Mouse (Mus musculus): ENCODE results near the gene Rad23b. TPM values are rescaled to one million over a fixed set of nuclear protein-coding genes. Genes with fewer than 3 reads are reported as not detected.

Gene Rad23b
- polyA plus RNA-seq, 1 experiment from 2014 or later = 87.3 TPM

DNA sequence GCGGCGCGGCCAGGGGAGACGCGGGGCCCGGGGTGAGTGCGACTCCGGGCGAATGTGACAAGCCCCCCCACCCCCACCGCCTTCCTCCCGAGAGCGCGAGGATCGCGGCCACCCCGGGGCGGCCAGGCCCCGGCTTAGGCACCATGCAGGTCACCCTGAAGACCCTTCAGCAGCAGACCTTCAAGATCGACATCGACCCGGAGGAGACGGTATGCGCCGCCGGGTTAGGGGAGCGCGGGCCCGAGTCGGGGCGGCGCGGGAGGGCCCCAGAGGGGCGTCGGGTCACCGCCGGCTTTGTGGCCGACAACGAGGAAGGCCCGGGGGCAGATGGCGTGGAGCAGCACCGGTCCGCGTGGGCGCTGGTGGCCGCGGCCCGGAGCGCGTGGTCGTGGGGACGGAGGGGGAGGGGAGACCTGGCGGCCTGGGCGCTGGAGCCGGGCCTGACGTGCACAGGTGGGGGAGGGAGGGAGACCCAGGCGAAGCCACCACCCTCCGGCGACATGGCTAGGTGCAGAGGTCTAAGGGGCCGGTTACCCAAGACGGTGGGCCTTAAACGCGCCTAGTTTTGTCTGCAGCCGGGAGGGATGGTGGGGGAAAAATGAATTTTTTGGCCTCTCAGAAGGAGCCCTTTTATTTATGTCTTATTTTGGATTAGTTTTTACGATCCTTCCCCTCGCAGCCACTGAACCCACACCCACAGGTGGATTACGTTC, 532 bp downstream of the Rad23b start:
- Histone ChIP-seq H3K36me3 (ENCODE audit: control insufficient read depth, insufficient read depth, low read length) (no peaks in the 10 kb centered on the region), H3K9ac (ENCODE audit: low read length) (peak overlapping the region; percentile 83), H3K4me2 (ENCODE audit: low read depth) (peak overlapping the region; percentile 55), H3K4me3 (ENCODE audit: low read depth, low read length) (peak overlapping the region; percentile 98), H3K27ac (ENCODE audit: low read depth, low read length) (peak overlapping the region; percentile 77), H3K9me3 (ENCODE audit: control insufficient read depth, low read length) (no peaks in the 10 kb centered on the region), H3K4me1 (ENCODE audit: control insufficient read depth, insufficient read depth, low read length) (peaks cover 6% of the 10 kb centered on the region), H3K27me3 (ENCODE audit: control insufficient read depth, insufficient read depth, low read length) (no peaks in the 10 kb centered on the region)
- WGBS = 0% methylated on average over 65 of the region's 66 CpGs
- ATAC-seq (ENCODE audit: insufficient read depth, low FRiP score, low TSS enrichment) = peak; percentile 64
- no peak for DNase-seq (ENCODE audit: low spot score)

DNA sequence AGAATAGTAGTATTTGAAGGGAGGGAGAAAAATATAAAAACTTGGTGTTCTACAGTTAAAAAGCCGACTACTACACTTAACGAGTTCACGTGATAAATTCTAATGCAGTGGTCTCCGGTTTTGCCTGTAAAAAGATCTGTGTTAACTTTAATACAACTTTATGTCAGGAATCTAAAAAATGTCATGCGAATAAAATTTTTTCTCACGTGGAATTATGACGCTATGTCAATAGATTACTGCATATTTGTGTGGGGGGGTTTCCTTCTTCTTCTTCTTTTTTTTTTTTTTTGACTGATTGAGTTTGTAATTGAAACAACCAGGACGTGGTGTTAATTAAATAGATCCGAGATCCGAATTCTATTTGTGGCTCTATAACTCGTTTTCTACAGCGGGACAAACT, 1.2 kb downstream of the Rad23b start:
- Histone ChIP-seq H3K27ac (ENCODE audit: low read depth, low read length) (no peak overlapping the region), H3K4me3 (ENCODE audit: low read depth, low read length) (peak overlapping the region; percentile 98), H3K27me3 (ENCODE audit: control insufficient read depth, insufficient read depth, low read length) (no peaks in the 10 kb centered on the region), H3K9me3 (ENCODE audit: control insufficient read depth, low read length) (no peaks in the 10 kb centered on the region), H3K36me3 (ENCODE audit: control insufficient read depth, insufficient read depth, low read length) (no peaks in the 10 kb centered on the region; the same call in 1 of the 2 replicates), H3K4me1 (ENCODE audit: control insufficient read depth, insufficient read depth, low read length) (peaks cover 6% of the 10 kb centered on the region), H3K9ac (ENCODE audit: low read length) (peak overlapping the region; percentile 83), H3K4me2 (ENCODE audit: low read depth) (peak overlapping the region; percentile 55)
- whole genome bisulfite sequencing = 26% methylated on average over 12 of the region's 12 CpGs
- ATAC-seq (ENCODE audit: insufficient read depth, low FRiP score, low TSS enrichment) (no peak), DNase-seq (ENCODE audit: low spot score) (no peak)

DNA sequence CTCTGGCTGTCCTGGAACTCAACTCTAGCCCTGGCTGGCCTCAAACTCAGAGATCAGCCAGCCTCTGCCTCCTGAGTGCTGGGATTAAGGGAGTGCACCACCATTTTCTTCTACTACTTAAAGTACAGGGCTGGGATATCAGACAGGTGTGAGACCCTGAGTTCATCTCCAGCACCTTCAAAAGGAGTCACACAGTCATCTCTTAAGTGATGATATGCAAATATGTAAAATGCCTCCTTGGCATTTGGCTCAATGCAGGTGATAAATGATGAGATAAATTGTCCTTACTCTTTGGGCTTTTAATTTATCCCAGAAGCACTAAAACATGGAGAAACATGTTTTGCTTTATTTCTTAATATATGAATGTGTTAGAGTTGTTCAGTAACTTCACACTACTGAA, 2.0 kb downstream of the Rad23b start:
- DNase-seq (ENCODE audit: low spot score) (no peak), ATAC-seq (ENCODE audit: insufficient read depth, low FRiP score, low TSS enrichment) (no peak)
- Histone ChIP-seq H3K4me3 (ENCODE audit: low read depth, low read length) (no peak overlapping the region), H3K36me3 (ENCODE audit: control insufficient read depth, insufficient read depth, low read length) (no peaks in the 10 kb centered on the region; the same call in 1 of the 2 replicates), H3K27ac (ENCODE audit: low read depth, low read length) (no peak overlapping the region), H3K27me3 (ENCODE audit: control insufficient read depth, insufficient read depth, low read length) (no peaks in the 10 kb centered on the region), H3K9ac (ENCODE audit: low read length) (no peak overlapping the region), H3K4me2 (ENCODE audit: low read depth) (0 out of 2 replicates have a peak overlapping the region, but pooled peaks have one; percentile 55), H3K4me1 (ENCODE audit: control insufficient read depth, insufficient read depth, low read length) (peaks cover 6% of the 10 kb centered on the region), H3K9me3 (ENCODE audit: control insufficient read depth, low read length) (no peaks in the 10 kb centered on the region)

DNA sequence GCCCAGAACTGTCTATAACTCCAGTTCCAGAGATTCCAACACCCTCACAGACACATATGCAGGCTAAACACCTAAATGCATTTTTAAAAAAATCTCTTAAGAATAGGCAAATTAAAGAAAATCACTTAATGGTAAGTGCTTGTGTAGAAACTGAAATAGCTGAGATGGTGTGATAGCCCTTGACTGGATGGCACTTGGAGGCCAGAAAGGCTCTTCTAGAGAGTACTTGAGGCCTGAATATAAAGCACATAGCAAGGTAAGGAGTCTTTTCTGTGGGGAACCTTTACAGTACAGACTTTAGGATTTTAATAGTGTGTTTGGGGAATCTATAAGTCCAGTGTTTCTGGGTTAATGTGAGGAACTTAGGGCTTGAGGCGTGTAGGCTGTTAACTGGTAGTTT, 4.2 kb downstream of the Rad23b start:
- Histone ChIP-seq H3K27ac (ENCODE audit: low read depth, low read length) (no peak overlapping the region), H3K27me3 (ENCODE audit: control insufficient read depth, insufficient read depth, low read length) (no peaks in the 10 kb centered on the region), H3K4me2 (ENCODE audit: low read depth) (no peak overlapping the region), H3K4me3 (ENCODE audit: low read depth, low read length) (no peak overlapping the region), H3K4me1 (ENCODE audit: control insufficient read depth, insufficient read depth, low read length) (peaks cover 6% of the 10 kb centered on the region), H3K9me3 (ENCODE audit: control insufficient read depth, low read length) (no peaks in the 10 kb centered on the region), H3K9ac (ENCODE audit: low read length) (no peak overlapping the region), H3K36me3 (ENCODE audit: control insufficient read depth, insufficient read depth, low read length) (no peaks in the 10 kb centered on the region; the same call in 1 of the 2 replicates)
- 100% methylated on average over 1 of the region's 1 CpGs for WGBS
- ATAC-seq (ENCODE audit: insufficient read depth, low FRiP score, low TSS enrichment) (no peak), DNase-seq (ENCODE audit: low spot score) (no peak)

DNA sequence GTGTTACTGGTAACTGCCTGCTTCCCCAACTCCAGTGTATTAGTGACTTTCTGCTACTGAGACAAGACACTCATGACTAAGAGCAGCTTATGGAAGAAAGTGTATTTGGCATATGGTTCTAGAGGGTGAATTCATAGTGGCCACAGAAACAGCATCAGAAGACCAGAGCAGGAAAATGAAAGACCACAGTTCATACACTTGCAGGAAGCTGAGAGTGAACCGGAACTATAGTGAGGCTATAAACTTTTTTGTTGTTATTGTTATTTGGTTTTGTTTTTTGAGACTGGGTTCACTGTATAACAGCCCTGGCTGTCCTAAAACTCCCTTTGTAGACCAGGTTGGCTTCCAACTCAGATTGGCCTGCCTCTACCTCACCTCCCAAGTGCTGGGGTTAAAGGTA, 6.0 kb downstream of the Rad23b start:
- Histone ChIP-seq H3K36me3 (ENCODE audit: control insufficient read depth, insufficient read depth, low read length) (no peaks in the 10 kb centered on the region; the same call in 1 of the 2 replicates), H3K27me3 (ENCODE audit: control insufficient read depth, insufficient read depth, low read length) (no peaks in the 10 kb centered on the region), H3K4me3 (ENCODE audit: low read depth, low read length) (no peak overlapping the region), H3K4me1 (ENCODE audit: control insufficient read depth, insufficient read depth, low read length) (peaks cover 6% of the 10 kb centered on the region), H3K4me2 (ENCODE audit: low read depth) (no peak overlapping the region), H3K9me3 (ENCODE audit: control insufficient read depth, low read length) (no peaks in the 10 kb centered on the region), H3K9ac (ENCODE audit: low read length) (no peak overlapping the region), H3K27ac (ENCODE audit: low read depth, low read length) (no peak overlapping the region)
- no peak for ATAC-seq (ENCODE audit: insufficient read depth, low FRiP score, low TSS enrichment)
- DNase-seq (ENCODE audit: low spot score) = no peak
- 94% methylated on average over 1 of the region's 1 CpGs for WGBS

DNA sequence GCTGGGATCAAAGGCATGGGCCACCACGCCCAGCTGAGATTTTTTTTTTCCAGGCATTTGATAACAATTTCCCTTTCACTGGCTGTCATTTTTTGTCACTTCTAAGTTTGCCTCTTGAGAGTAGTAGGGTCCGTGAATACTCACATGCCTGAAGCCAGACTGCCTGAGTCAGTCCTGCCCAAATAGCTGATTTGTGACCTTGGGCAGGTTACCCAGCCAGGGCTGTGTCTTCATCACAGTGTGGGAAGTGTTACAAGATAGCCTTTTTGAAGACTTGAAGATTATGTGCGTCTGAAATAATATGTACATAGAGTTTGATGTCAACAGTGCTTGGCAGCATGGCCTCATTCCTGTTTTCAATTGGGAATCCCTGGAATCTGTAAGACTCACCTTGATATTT, 6.9 kb downstream of the Rad23b start:
- Histone ChIP-seq H3K27ac (ENCODE audit: low read depth, low read length) (no peak overlapping the region), H3K9ac (ENCODE audit: low read length) (no peak overlapping the region), H3K4me1 (ENCODE audit: control insufficient read depth, insufficient read depth, low read length) (peaks cover 3% of the 10 kb centered on the region), H3K36me3 (ENCODE audit: control insufficient read depth, insufficient read depth, low read length) (no peaks in the 10 kb centered on the region; the same call in 1 of the 2 replicates), H3K27me3 (ENCODE audit: control insufficient read depth, insufficient read depth, low read length) (no peaks in the 10 kb centered on the region), H3K9me3 (ENCODE audit: control insufficient read depth, low read length) (no peaks in the 10 kb centered on the region), H3K4me2 (ENCODE audit: low read depth) (no peak overlapping the region), H3K4me3 (ENCODE audit: low read depth, low read length) (no peak overlapping the region)
- ATAC-seq (ENCODE audit: insufficient read depth, low FRiP score, low TSS enrichment) = no peak
- no peak for DNase-seq (ENCODE audit: low spot score)
- WGBS = 93% methylated on average over 3 of the region's 3 CpGs

DNA sequence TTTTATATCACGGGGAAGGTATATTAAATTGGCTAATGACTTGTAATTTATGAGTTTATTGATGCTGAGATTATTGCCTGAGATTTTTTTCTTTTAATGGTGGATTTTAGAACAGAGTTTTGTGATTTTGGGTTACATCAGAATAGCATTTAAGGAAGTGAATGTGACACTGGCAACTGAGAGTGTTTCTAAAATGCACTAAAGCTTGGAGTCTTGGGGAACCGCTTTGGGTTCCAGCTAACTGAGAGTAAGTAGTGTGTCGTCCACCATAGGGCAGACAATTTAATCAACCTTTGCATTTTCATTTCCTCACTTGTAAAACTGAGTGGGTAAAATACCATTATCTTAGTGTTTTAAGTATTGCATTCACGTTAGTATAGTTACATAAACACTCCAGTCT, 14.0 kb downstream of the Rad23b start:
- Histone ChIP-seq H3K4me3 (ENCODE audit: low read depth, low read length) (no peak overlapping the region), H3K36me3 (ENCODE audit: control insufficient read depth, insufficient read depth, low read length) (no peaks in the 10 kb centered on the region), H3K9me3 (ENCODE audit: control insufficient read depth, low read length) (no peaks in the 10 kb centered on the region), H3K9ac (ENCODE audit: low read length) (no peak overlapping the region), H3K4me1 (ENCODE audit: control insufficient read depth, insufficient read depth, low read length) (no peaks in the 10 kb centered on the region), H3K4me2 (ENCODE audit: low read depth) (no peak overlapping the region), H3K27ac (ENCODE audit: low read depth, low read length) (no peak overlapping the region), H3K27me3 (ENCODE audit: control insufficient read depth, insufficient read depth, low read length) (no peaks in the 10 kb centered on the region)
- DNase-seq (ENCODE audit: low spot score) (no peak), ATAC-seq (ENCODE audit: insufficient read depth, low FRiP score, low TSS enrichment) (no peak)
- 95% methylated on average over 4 of the region's 4 CpGs for WGBS

DNA sequence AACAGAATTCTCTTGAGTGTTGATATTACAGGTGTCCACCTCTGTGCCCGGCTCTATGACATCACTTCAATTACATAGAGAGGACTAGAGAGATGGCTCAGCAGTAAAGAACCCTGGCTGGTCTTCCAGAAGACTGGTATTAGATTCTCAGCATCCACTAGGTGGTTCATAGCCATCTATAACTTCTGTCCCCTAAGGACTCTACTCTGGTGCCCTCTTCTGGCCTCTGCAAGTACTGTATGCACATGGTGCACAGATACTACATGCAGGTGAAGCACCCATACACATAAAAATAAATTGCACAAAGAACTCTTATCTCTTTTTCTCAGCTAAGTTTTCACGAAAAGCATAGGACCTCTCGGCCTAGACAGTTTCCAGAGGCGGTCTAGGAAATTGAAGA, 14.5 kb downstream of the Rad23b start:
- ATAC-seq (ENCODE audit: insufficient read depth, low FRiP score, low TSS enrichment) (no peak), DNase-seq (ENCODE audit: low spot score) (no peak)
- Histone ChIP-seq H3K4me2 (ENCODE audit: low read depth) (no peak overlapping the region), H3K27ac (ENCODE audit: low read depth, low read length) (no peak overlapping the region), H3K4me3 (ENCODE audit: low read depth, low read length) (no peak overlapping the region), H3K27me3 (ENCODE audit: control insufficient read depth, insufficient read depth, low read length) (no peaks in the 10 kb centered on the region), H3K9ac (ENCODE audit: low read length) (no peak overlapping the region), H3K9me3 (ENCODE audit: control insufficient read depth, low read length) (no peaks in the 10 kb centered on the region), H3K4me1 (ENCODE audit: control insufficient read depth, insufficient read depth, low read length) (no peaks in the 10 kb centered on the region), H3K36me3 (ENCODE audit: control insufficient read depth, insufficient read depth, low read length) (no peaks in the 10 kb centered on the region)
- WGBS = 96% methylated on average over 4 of the region's 4 CpGs

DNA sequence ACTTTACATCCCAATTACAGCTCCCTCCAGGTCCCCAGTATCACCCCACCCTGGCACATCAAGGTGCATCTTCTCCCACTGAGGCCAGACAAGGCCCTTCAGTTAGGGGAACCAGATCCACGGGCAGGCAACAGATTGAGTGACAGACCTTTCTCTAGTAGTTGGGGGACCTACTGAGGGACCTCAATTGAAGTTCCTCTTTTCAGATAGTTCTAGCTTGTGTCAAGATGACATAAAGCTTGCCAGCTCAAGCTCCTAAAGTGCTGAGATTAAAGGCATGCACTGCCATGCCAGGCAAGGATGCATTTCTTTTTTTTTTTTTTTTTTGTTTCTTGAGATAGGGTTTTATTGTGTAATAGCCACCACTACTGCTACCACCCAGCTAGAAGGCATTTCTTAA, 16.2 kb downstream of the Rad23b start:
- Histone ChIP-seq H3K4me2 (ENCODE audit: low read depth) (no peak overlapping the region), H3K9ac (ENCODE audit: low read length) (no peak overlapping the region), H3K4me1 (ENCODE audit: control insufficient read depth, insufficient read depth, low read length) (no peaks in the 10 kb centered on the region), H3K27me3 (ENCODE audit: control insufficient read depth, insufficient read depth, low read length) (no peaks in the 10 kb centered on the region), H3K4me3 (ENCODE audit: low read depth, low read length) (no peak overlapping the region), H3K9me3 (ENCODE audit: control insufficient read depth, low read length) (no peaks in the 10 kb centered on the region), H3K27ac (ENCODE audit: low read depth, low read length) (no peak overlapping the region), H3K36me3 (ENCODE audit: control insufficient read depth, insufficient read depth, low read length) (peaks cover 3% of the 10 kb centered on the region; the same call in 1 of the 2 replicates)
- WGBS = 78% methylated on average over 1 of the region's 1 CpGs
- no peak for ATAC-seq (ENCODE audit: insufficient read depth, low FRiP score, low TSS enrichment)
- DNase-seq (ENCODE audit: low spot score) = no peak

All from neural tube, embryonic 11.5 days (tissue).